Mouse (Mus musculus): ENCODE results near the gene Spata31d1b.
"Not testable (repeated sequence)": the region's sequence is repeated elsewhere in the genome, so short reads cannot be mapped to it uniquely, and the experiment has no call there.

Gene Spata31d1b

GRCm38 (mm10) chr13:59711984-59712383, at the start of gene Spata31d1b:
Gene Spata31d1b, plus strand, starts transcription at chr13:59712284.
- DNase-seq (ENCODE audit: low read depth in 1 of 2, low spot score in 2 of 2), result not testable (repeated sequence)

- DNase-seq (ENCODE audit: low read depth in 1 of 2, low spot score in 2 of 2), result no peak
Observed at GRCm38 (mm10) chr13:59663939-59664712, 48.0 kb upstream of the Spata31d1b start.

- DNase-seq (ENCODE audit: low read depth in 1 of 2, low spot score in 2 of 2), result no peak
Observed at GRCm38 (mm10) chr13:59667763-59668162, 44.3 kb upstream of the Spata31d1b start.

- peak in 1 of 2 experiments; percentile 5 for DNase-seq (ENCODE audit: low read depth in 1 of 2, low spot score in 2 of 2)
Observed at GRCm38 (mm10) chr13:59668501-59669093, 43.5 kb upstream of the Spata31d1b start.

DNA sequence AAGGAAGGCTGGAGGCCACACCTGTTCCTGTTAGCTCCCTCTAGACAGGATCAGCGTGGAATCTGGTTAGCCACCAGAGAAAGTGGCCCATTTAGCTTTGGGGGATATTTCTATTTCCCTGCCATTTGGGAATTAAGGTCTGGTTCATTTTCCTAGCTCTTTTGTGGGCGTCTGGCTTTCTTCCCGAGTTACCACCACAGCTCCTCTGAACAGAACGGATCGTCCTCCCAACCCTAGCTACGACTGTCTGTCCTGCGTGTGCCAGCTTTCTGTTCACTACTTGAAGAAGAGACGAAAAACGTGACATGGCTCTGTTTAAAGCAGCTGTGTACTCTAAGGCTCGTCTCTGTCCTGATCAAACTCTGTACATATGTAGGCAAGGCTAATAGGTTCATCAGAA, 42.1 kb upstream of the Spata31d1b start:
- no peak for DNase-seq (ENCODE audit: low read depth in 1 of 2, low spot score in 2 of 2)

- no peak for DNase-seq (ENCODE audit: low read depth in 1 of 2, low spot score in 2 of 2)
Observed at GRCm38 (mm10) chr13:59671521-59671920, 40.6 kb upstream of the Spata31d1b start.

DNA sequence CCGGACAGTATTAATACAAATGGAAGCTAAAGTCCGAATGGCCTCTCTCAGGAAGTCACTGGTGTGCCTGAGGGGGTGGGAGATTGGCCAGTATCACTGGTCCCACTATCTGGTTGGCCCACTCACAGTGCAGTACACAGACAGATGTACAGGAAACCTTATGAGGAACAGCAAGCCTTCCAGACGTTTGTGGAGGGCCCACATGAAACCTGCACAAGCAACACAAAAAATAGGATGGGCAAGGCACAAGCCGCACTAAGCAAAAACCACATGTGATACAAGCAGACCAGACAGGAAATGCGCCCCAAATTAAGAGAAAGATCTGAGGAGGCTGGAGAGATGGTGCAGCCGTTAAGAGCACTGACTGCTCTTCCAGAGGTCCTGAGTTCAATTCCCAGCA, 39.8 kb upstream of the Spata31d1b start:
- DNase-seq (ENCODE audit: low read depth in 1 of 2, low spot score in 2 of 2), result no peak

DNA sequence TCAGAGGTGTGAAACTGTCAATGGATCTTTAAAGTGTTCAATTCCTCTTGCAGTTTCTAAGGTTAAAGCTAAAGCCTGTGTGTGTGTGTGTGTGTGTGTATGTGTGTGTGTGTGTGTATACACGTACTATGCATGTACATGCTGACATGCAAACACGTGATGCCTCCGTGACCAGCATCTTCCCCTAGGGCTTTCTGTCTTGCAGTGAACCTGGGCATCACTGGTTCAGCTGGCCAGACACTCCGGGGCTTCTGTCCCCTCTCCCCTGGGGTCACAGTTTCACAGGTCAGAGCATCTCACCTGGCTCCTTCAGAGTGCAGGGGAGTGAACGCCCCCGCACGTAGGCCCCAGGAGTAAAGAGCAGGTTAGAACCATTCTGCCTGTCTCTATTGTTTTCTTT, 38.5 kb upstream of the Spata31d1b start:
- DNase-seq (ENCODE audit: low read depth in 1 of 2, low spot score in 2 of 2), result no peak

- no peak for DNase-seq (ENCODE audit: low read depth in 1 of 2, low spot score in 2 of 2)
Observed at GRCm38 (mm10) chr13:59674215-59674614, 37.9 kb upstream of the Spata31d1b start.

GRCm38 (mm10) chr13:59674761-59675150, 37.3 kb upstream of the Spata31d1b start:
- DNase-seq (ENCODE audit: low read depth in 1 of 2, low spot score in 2 of 2), result no peak

DNA sequence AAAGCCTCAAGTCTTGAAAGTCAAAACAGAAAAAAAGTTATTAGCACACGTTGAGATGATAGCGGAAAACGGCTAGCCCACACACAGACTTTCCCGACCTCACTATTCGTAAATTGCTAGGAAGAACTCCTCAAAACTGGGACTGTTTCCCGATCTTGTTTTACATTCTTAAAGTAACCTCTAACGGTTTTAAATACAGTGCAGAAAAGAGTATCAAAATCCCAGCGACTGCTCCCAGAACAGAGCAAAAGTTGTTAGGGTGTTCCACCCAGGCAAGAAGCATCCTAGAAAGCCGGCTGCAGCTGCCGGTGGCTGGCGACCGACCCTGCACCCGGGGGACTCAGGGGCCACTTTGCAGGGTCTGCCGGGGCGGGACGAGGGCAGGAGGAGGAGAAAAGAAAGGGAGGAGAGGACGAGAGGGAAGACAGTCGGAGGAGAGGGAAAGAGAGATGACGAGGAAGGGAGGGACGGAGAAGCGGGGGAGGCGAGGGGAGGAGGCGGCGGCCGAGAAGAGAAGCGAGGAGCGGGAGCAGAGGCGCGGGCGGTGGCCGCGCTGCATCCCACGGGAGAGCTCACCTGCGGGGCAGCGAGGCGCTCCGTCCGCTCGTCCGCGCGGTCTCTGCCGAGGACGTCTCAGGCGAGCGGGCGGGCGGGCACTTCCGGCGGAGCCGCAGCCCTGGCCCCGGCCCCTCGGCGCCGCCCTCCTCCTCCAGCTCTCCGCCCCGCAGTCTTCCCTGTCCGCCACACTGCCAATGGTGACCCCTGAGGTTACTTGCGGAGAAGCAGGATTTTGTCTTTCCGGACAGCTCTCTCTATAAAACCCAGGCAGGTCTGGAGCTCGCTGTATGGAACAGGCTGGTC, 36.7 kb upstream of the Spata31d1b start, which contains the start of gene Golm1:
TSS of gene Golm1 (minus strand) at position 661 of the 861 bp plus-strand sequence.
- no peak for DNase-seq (ENCODE audit: low read depth in 1 of 2, low spot score in 2 of 2)

GRCm38 (mm10) chr13:59676316-59677229, 35.5 kb upstream of the Spata31d1b start:
- no peak for DNase-seq (ENCODE audit: low read depth in 1 of 2, low spot score in 2 of 2)

GRCm38 (mm10) chr13:59679306-59679705, 32.8 kb upstream of the Spata31d1b start:
- no peak for DNase-seq (ENCODE audit: low read depth in 1 of 2, low spot score in 2 of 2)

GRCm38 (mm10) chr13:59679908-59680307, 32.2 kb upstream of the Spata31d1b start:
- DNase-seq (ENCODE audit: low read depth in 1 of 2, low spot score in 2 of 2), result no peak

GRCm38 (mm10) chr13:59682629-59683028, 29.5 kb upstream of the Spata31d1b start:
- no peak for DNase-seq (ENCODE audit: low read depth in 1 of 2, low spot score in 2 of 2)

DNA sequence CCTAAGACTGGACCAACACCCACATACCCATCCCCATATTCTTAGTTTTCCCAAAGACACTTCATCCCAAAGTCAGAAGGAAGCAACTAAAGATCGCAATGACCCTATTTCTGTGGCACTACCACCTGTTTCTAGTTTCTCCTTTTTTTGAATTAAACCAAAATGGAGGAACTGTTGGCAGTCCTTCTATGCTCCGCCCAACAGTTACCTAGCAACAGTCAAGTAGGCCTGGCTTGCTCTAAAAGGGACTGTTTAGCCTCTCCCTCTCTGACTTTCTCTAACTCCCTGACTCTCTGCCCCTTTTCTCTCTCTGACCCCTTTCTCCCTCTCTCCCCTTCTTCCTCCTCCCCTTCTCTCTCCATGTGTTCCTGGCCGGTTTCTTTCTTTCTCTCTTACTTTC, 26.8 kb upstream of the Spata31d1b start:
- DNase-seq (ENCODE audit: low read depth in 1 of 2, low spot score in 2 of 2), result no peak

GRCm38 (mm10) chr13:59688338-59688770, 23.7 kb upstream of the Spata31d1b start:
- DNase-seq (ENCODE audit: low read depth in 1 of 2, low spot score in 2 of 2), result no peak

DNA sequence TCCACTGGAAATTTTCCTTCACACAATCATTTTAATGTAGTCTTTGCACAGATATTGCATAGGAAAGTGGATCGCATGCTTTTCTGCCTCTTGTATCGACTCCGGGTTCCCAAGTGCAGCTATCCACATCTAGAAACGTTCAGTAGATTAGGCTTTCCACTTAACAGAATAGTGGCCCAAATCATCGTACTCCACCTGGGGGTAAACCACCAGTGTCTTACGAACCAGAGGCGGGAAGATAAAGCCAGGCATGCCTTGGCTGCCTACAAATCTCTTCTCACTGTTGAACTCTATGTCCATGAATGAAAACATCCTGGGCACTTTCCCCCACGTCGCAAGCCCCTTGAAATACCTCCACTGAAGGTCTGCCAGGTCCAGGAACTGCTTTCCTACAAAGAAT, 22.8 kb upstream of the Spata31d1b start:
- DNase-seq (ENCODE audit: low read depth in 1 of 2, low spot score in 2 of 2), result no peak

GRCm38 (mm10) chr13:59689843-59690242, 22.2 kb upstream of the Spata31d1b start:
- no peak for DNase-seq (ENCODE audit: low read depth in 1 of 2, low spot score in 2 of 2)

- DNase-seq (ENCODE audit: low read depth in 1 of 2, low spot score in 2 of 2), result no peak
Observed at GRCm38 (mm10) chr13:59690576-59690975, 21.5 kb upstream of the Spata31d1b start.

DNA sequence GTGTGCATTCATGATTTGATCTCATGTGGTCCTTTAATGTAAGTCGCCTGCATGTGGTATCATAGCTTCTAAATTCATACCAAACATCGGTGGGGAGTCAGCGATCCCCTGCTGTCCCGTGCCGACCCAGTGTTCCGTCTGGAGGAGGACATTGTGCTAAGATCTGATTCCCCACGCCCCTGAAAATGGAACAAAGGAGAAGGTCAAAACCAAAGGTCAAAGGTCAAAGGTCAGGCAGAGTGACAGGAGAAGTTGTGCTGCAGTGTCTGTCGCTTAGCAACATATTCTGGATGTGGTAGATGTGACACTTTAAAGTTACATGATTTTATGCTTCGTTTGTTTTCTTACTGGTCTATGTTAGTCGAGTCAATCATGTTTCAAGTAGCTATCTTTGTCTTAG, 20.6 kb upstream of the Spata31d1b start:
- DNase-seq (ENCODE audit: low read depth in 1 of 2, low spot score in 2 of 2), result no peak
